Mouse (Mus musculus): Measurements from ENCODE around the gene 4922502D21Rik.
"Not testable (repeated sequence)": the region's sequence is repeated elsewhere in the genome, so short reads cannot be mapped to it uniquely, and the experiment has no call there.

The 4922502D21Rik gene

DNA sequence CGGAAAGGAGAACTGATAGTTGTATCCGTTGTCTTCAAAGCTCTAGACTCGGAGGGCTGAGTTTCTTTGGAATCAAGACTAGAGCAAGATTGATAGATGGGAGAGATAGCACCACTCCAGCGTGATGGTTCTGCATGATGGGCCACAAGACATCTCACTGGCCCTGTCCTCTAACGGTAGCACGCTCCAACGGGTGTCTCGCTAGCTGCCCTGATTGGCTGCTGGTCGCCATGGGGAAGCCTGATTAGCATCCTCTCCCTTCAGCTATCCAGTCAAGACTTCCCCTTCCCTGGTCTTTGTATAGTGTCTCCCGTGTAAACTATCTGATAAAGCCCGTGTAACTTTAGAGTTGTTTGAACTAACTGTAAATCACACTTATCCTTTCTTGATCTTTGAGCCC, at the start of gene 4922502D21Rik:
Gene 4922502D21Rik (minus strand): TSS at position 187 of the 400 bp plus-strand sequence.
- DNase-seq (ENCODE audit: extremely low spot score) = no peak

DNA sequence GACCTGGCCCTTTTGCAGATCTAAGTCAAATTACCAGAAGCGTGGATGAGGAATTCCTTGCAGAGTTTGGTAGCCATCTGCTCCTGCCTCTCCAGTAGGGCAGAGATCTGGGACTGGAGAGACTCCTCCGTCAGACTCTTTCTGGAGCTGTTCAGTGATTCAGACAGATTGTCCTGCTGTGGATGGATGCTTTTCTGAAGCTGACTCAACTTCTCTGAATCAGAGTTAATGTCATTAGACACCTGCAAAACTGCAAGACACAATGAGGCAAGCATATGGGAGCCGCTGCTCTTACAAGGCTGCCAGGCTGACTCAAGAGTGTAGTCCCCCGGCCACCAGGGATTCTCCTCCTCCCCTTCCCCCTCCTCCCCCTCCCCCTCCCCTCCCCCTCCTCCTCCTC, 48.9 kb upstream of the 4922502D21Rik start:
- DNase-seq (ENCODE audit: extremely low spot score) = no peak

DNA sequence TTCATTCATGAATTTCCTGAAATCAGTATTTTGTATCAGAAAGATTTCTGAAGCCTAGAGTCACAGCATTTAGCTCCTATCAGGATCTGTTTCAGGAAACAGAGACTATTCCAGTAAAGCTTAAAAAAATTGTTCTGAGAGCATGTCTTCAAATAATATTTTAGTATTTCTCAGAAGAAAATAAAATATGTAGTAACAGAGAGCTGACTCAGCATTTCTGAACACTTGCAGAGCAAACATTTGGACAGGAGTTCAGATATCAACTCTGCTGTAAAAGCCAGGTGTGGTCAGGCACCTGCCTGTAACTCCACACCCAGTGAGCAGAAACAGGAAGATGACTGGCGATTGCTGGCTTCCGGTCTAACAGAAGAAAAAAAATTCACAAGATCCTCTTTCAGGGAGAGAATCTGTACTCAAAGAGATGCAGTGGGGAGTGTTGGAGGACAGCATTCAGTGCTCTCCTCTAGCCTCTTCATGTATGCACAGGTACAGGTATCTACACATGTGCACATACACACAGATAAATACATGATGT, 43.4 kb upstream of the 4922502D21Rik start:
- DNase-seq (ENCODE audit: extremely low spot score) = no peak

DNA sequence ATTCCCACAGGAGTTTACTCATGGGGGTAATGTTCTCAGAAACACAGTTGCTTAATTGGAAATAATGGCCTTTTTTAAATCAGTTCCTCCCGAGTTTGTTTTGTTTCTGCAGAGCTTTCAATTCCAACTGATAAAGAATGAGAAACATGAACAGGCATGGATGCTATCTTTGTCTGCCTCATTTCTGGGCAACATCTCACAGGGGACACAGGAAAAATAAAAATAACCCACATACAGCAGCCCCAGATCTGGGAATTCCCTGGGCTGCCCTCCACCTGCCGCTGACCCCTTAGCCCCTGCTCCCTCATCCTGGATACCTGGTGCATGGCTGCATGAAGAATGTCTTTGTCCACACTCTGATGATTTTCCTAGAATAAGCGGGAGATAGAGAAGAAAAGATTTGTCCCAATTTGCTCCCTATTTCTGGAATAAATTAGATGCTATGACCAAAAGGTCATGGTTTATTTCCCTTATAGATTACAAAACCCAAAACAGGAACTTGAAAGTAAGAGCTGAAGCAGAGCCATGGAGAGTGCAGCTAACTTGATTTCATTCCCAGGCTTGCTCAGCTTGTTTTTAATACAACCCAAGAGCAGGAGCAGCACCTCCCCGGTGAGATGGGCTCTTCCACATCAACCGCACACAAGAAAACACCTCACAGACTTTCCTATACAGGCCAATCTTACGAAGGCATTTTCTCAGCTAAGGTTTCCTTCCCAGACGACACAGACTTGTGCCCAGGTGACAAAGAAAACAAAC, 38.0 kb upstream of the 4922502D21Rik start:
- no peak for DNase-seq (ENCODE audit: extremely low spot score)

DNA sequence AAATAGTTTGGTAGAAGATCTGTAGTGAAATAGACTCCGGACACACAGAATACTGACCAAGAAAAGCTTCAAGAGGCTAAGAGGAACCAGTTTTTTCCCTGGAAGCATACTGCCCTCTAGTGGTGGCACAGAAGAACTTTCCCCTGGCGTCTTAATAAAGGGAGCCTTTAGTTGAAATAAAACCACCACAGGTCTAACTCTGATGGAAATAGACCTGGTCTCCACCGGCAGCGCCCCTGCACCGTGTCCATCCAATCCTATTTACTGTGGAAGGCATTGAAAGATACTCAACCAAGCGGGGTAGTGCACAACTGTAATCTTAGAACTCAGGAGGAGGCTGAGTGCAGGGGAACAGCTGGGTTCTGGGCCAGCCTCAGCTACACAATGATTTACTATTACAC, 34.4 kb upstream of the 4922502D21Rik start:
- DNase-seq (ENCODE audit: extremely low spot score) = peak; percentile 50

DNA sequence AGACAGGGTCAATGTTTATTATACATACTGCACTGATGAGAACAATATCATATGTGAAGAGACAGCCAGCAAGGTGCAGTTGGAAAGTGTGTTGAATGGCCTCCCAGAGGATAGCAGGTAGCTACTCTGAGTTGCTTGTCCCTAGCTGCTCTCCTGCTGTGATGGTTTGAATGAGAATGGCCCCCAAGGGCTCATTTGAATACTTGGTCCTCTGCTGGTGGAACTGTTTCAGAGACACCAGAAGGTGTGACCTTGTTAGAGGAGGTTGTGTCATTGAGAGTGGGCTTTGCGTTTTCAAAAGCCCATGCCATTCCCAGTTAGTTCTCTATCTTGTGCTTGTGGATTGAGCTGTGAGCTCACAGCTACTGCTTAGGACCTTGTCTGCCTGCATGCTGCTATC, 32.3 kb upstream of the 4922502D21Rik start:
- no peak for DNase-seq (ENCODE audit: extremely low spot score)

DNA sequence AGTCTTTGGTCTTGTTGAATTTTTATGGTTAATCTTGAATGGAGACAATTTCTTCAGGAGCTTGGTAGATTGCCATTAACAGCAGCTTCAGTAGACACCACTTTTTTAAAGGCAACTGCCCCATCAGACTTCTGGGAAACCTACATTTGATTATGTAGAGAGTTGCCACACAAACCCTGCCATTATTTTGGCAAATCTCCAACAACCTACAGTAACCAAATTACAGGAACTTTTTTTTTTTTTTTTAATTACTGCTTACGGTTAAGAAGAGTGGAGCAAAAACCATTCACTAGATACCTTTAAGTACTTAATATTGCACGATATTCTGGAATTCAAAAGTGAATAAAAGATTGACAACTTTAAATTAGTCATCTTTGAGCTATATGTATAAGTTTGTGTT, 27.9 kb upstream of the 4922502D21Rik start:
- DNase-seq (ENCODE audit: extremely low spot score) = no peak

DNA sequence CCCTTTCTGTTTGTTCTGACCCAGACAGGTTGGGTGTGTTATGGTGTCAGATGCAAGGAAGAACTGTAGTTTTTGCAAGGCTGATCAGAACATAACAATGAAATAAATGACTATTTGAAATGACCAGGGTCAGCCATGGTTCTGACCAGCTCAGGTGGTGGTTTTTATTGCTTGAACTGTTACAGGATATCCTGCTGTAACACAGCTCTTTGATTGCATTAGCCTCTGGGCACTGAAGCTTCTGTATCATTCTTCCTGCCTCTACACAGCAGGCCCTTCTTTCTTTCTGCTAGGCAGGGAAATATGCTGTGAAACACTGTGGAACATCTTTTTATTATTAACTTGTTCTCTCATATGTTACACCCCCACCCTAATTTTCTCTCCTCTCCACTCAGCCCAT, 24.8 kb upstream of the 4922502D21Rik start:
- no peak for DNase-seq (ENCODE audit: extremely low spot score)

DNA sequence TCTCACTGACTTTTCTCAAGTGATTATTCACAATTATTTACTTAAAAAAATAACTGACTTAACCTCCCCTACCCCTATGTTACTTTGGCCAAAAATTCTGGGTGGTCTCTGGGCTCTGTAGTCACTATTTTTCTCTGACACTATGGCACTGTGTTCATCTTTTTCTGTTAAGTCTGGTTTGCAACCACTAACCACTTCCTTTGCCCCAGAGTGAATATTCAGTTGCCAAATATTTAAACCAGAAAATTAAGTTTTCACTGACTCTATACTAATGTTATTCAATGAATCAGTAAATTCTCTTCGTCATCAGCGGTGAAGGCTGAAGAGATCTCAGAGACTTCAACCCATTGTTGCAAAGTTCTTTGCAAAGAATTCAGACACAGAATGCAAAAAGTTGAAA, 24.2 kb upstream of the 4922502D21Rik start:
- no peak for DNase-seq (ENCODE audit: extremely low spot score)

DNA sequence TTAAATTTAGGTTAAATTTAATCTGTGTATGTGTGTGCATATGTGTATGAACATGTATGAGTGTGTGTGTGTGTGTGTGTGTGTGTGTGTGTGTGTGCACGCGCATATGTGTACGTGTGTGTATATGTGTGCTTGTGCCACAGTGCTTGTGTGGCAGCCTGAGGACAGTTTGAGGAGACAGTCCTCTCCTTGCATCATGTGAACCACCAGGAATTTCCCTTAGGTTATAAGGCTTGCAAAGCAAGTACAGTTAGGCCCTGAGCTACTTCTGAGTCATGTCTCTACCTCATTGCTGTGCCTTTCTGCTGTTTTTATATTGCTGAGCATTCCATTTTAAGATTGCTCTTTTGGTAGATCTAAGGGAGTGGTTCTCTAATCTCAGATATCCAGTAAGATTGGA, 19.5 kb upstream of the 4922502D21Rik start:
- DNase-seq (ENCODE audit: extremely low spot score) = no peak

DNA sequence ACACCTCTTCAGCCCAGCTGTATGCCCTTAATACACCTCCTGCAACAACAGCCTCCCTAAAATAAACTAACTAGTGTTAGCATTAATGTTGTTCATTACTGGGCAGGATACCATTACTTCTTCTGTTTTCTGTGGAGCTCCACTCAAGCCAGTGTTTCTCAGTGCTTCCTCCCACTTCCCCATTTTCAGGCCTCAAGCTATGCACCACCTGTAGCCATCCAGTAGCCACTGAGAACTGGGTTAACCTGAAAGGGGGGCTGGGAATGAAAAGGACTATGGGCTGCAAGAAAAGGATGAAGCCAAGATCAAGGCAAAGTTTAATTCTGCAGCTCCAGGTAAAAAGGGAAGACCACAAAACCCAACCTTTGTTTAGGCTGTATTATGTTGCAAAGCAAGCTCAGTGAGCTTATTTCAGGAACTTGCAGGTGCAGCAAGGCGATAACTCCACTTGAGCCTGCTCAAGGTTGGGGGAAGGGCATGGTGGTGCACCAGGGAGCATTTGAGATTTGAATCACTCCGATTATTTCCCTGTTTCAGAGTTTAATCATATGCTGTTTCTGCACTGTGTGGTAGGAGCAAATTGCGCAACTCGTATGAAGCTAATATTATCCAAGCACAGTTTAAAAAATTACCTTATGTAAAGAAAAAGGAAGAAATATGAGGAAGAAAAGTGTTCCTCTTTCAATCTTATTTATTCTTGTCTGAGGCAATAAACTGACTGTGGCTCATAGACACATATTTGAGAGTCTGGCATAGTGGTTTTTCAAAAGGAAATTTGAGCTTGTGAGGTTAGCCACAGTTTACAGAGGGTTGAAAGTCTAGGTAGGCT, 18.1 kb upstream of the 4922502D21Rik start:
- no peak for DNase-seq (ENCODE audit: extremely low spot score)

DNA sequence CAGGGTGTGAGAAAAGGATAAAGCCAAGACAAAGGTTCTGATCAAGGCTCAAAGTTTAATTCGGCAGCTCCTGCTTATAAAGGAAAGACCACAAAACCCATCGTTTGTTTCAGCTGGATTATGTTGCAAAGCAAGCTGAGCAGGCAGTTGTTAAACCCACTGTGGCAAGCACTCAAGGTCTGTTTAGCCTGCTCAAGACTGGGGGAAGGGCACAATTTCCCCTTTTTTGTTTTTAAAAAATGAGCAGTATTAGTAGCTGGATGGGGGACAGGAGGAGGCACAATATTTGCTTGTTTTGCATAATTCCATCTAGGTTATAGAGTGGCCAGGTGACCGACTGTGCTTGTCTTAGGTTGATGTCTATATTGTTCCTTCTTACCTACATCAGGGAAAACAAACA, 12.8 kb upstream of the 4922502D21Rik start:
- DNase-seq (ENCODE audit: extremely low spot score) = no peak

DNA sequence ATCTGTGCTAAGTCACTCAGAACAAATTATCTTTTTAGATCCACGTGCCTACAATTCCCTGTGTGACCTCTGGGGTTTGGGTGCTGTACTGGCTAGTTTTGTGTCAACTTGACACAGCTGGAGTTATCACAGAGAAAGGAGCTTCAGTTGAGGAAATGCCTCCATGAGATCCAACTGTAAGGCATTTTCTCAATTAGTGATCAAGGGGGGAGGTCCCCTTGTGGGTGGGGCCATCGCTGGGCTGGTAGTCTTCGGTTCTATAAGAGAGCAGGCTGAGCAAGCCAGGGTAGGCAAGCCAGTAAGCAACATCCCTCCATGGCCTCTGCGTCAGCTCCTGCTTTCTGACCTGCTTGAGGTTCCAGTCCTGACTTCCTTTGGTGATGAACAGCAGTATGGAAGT, 10.8 kb upstream of the 4922502D21Rik start, which contains the start of gene Clec12a:
Gene Clec12a (plus strand): TSS at position 301 of the 400 bp plus-strand sequence.
- not testable (repeated sequence) for DNase-seq (ENCODE audit: extremely low spot score)

DNA sequence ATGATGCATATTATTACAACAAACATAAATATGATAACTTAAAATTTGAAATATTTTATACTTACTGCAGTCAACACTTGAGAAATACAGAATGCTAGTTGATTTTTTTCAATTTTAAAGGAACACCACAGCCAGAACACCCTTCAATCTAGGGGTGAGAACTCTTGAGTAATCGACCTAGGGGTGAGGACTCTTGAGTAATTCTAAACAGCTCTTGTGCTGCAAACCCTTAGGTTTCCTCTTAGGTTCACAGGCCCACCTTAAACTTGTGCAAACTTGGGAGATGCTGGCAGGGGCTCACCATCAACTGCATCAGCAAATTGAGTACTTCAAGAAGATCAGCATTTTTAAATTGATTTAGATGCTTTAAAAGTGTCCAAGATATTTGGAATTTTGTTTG, 6.2 kb upstream of the 4922502D21Rik start:
- DNase-seq (ENCODE audit: extremely low spot score) = no peak

DNA sequence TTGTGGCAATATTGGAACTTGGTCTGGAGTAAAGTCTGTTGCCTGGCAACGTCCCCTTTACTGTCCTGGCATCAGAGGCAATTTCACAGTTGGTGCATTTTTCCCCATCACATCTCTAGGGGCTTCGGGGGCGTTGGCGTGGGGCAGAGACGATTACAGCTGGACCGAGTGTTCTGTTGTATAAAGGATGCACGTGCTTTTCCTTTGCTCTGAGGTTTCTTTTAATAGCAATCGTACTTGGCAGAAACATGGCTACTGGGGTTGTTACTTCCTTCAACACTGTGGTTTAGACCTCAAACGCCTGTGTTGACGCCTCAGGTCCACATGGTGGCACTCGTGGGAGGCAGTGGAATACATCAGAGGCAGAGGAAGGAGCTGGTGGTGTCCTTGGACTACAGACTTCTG, 2.1 kb upstream of the 4922502D21Rik start:
- peak; percentile 24 for DNase-seq (ENCODE audit: extremely low spot score)

DNA sequence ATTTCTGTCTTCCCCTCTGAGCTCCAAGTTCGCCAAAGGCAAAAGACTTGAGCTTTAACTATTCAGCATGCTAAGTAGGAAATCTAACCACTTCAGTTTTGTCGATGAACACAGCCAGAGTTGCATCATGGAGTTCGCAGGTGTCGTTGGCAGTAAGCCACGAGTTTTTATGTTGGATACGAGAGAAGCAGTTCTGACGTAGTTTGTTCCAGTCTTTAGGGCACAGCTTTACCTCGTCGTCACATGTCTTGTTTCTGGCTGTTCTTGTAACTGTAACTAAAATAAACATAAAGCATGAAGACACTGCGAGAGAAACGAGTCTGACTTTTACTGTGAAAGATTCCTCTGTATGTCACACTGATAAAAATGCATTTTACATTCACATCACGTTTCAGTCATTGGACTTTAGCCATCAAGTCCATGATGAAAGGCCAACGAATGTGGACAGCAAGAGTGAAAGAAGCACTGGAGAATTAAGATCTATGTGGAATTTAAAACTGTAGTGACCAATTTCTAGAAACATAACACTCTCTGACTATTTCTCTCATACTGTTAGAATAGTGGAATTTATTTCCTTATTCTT, 4.9 kb downstream of the 4922502D21Rik start:
- no peak for DNase-seq (ENCODE audit: extremely low spot score)

DNA sequence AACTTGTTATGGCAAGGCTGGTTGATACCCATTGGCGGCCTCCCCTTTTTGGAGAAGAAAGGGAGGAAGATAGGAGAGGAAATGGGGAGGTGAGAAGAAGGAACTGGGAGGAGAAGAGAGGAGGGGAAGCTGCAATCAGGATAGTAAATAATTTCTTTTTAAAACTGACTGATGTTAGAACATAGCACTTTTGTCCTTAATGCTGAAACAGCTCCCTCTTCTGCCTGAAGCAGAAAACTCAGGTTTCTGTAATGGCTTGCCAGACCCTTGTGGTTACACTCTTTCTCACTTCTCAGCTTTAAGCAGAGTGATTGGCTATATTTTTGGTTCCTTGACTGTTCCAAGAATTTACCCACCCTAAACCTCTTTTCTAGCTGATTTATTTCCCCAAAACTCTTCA, 5.6 kb downstream of the 4922502D21Rik start:
- DNase-seq (ENCODE audit: extremely low spot score) = no peak

DNA sequence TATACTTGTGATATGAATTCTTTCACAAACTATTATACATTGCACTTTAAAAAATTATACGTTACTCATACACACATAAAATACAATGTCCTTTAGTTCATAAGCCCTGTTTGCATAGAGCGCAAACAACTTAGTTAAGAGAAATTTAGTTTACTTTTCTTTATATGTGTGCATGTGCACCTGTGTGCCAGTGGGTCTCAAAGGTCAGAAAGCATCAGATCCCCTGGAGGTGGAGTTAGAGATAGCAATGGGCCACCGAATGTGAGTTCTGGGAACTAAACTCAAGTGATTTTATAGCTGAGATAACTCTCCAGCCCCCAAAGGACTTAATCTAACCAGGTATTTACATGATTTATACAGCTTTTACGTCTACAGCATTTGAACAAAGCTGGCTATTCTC, 12.3 kb downstream of the 4922502D21Rik start:
- DNase-seq (ENCODE audit: extremely low spot score) = no peak

DNA sequence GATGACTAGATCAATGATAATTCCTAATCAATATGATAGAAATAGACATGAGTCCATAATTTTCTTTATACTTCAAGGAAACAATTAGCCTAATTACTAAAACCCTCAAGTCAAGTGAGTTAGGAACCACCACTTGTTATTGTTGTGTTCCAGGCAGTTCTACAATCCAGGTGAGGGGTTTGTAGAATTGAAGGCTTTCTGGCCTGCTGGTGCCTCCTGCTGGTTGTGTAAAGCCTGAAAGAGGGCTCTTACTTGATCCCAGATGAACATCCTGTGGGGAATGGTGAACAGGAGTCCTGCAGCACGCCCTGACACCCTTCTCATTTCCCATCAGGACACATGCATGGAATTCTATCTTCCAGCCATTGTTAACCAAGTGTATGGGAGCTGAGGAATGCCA, 13.2 kb downstream of the 4922502D21Rik start:
- no peak for DNase-seq (ENCODE audit: extremely low spot score)

DNA sequence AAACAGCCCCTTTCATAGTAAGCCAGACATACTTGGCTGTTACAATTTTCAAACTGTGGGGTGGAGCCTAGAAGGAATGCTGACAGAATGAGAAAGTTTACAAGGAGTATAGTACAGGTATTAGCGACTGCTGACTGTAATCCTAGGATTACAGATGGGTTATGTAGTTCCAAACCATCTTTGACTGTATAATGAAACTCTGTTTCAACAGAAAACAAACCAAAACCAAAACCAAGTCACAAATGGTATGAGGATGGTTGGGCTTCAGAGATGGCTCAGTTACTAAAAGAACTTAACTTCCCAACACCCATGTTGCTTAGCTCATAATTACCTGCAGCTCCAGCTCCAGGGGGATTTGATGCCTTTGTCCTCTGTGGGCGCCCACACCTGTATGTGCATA, 15.1 kb downstream of the 4922502D21Rik start:
- DNase-seq (ENCODE audit: extremely low spot score) = no peak

DNA sequence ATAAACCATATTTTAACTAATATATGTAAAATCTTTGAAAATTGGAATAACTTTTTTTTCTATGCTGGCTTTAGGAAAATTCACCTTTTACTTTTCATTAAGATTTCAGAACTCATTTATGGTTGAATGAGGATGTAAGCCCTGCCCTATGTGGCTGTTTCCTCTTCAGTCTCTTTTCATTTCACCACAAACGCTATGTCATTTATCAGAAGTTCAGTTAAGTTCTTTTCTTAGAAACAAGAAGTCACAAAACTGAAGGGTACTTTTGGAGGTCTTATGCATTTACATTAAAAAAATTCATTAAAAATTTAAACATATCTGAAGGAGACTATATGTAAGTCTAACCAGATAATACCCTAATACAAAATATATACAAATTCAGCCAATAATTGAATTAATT, 15.9 kb downstream of the 4922502D21Rik start:
- no peak for DNase-seq (ENCODE audit: extremely low spot score)

DNA sequence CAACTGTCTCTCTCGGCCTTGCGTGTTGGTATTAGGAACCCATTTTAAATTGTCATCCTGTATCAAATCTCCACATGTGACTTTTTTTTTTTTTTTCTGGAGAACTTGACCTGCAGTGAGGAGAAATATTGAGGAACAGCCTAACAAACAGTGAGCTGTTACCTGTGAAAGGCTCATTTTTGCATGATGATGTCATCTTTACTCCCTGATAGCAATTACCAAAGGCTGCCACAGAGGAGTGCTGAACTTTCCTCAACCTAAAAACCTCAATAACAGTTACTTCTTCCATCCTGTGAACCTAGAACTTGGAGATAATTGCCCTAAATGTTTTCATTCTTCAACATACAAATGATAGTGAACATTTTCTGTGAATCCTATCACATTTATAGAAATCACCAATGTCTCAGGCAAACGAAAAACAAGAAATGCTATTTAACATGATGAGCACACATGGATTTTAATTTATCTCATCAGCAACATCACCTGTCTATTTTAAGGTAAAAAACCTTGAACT, 16.9 kb downstream of the 4922502D21Rik start:
- no peak for DNase-seq (ENCODE audit: extremely low spot score)
